Mouse (Mus musculus): ENCODE measurements around the gene C1d.
"Not testable (repeated sequence)": the region's sequence is repeated elsewhere in the genome, so short reads cannot be mapped to it uniquely, and the experiment has no call there.

Gene C1d

GRCm38 (mm10) chr11:17257443-17257842, at the start of gene C1d:
Gene C1d, plus strand, starts transcription at chr11:17257579.
- peak; percentile 99 for DNase-seq (ENCODE audit: low spot score)

DNA sequence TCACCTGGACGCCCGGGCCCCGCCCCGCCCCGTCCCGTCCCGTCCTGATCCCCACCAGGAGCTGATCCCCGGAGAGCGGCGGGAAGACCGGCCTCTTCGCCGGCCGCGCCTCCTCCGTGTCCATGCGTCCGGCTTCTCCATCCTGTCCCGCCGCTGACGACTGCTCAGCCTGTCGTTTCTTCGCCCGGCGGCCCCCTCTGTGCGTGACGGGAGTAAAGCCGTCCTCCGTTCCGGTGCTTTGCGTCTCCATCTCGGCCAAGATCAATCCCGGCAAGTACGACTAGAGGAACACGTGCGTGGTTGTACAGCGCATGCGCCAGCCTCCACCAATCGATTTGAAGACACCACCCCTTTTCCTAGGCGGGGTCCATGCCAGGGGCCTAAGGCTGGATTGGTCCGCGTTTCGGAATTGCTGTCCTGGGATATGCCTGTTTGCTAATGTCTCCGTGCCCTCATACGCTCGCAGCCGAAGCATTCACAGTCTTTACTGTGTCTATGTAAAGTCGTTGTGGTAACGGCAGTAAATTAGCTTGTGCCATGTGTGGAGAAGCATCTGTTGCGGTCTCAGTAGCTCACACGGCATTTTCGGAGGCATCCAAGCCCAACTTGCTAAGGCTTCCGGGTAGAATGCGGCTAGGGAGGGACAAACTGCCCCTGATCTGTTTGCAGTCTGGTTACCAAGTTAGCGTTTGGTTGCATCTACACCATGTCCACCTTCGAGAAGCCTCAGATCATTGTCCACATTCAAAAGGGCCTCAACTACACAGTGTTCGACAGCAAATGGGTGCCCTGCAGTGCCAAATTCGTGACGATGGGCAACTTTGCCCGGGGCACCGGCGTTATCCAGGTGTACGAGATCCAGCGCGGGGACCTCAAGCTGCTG, 45.9 kb upstream of the C1d start, which contains the start of gene Pno1:
Pno1 (minus strand) TSS at position 311 of the 883 bp plus-strand sequence.
- DNase-seq (ENCODE audit: low spot score), result peak; percentile 98

- DNase-seq (ENCODE audit: low spot score), result no peak
Observed at GRCm38 (mm10) chr11:17212141-17212495, 45.3 kb upstream of the C1d start.

GRCm38 (mm10) chr11:17212903-17213509, 44.4 kb upstream of the C1d start:
- no peak for DNase-seq (ENCODE audit: low spot score)

- DNase-seq (ENCODE audit: low spot score), result no peak
Observed at GRCm38 (mm10) chr11:17215475-17215874, 41.9 kb upstream of the C1d start.

DNA sequence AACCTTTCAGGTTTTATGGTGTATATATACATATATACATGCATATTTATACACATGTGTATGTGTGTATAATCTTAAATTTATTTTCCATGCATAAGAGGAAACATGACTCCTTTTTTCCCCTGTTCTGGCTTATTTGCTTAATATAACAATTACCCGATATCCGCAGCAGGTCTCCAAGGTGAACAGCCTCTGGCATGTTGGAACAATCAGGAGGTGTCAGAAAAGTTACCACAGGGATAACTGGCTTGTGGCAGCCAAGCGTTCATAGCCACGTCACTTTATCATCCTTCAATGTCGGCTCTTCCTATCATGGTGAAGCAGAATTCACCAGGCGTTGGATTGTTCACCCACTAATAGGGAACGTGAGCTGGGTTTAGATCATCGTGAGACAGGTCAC, 36.3 kb upstream of the C1d start:
- DNase-seq (ENCODE audit: low spot score), result no peak

- peak; percentile 91 for DNase-seq (ENCODE audit: low spot score)
Observed at GRCm38 (mm10) chr11:17232792-17233191, 24.6 kb upstream of the C1d start.

DNA sequence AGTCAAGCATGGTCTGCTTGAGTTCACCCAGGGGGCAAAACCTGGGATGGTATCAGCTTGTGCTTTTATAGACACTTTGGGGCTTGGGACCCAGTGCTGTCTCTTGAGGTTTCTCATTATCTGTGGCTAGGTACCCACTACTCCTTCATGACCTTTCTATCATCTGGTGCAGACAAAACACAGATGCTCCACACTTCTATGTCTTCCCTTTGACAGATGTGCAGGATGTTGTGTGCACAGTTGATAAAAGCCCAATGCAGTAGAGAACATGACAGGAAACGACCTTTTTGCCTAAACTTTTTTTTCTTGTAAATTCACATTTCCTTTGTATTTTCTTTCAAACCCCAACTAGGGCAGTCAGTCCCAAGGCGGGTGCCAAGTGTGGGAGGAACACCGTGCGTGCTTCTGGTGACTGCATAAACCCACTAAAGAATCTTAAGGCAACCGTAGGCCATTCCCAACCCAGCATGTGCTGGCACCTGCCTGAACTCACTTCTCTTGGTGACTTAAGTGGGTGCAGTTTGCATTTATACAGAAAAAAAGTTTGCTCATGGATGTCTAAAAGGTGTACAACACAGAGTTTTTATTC, 20.8 kb upstream of the C1d start:
- no peak for DNase-seq (ENCODE audit: low spot score)

DNA sequence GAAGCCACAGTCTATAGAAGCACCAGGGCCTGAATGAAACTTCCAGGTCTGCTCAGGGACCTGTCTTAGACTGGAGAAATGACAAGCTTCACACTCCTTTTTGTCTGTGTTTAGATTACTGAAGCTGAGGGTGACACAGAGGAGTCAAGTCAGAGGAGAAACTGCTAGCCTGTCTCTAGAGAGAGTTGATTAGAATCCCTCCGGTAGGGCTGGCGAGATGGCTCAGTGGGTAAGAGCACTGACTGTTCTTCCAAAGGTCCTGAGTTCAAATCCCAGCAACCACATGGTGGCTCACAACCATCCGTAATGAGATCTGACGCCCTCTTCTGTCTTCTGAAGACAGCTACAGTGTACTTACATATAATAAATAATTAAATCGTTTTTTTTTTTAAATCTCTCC, 18.8 kb upstream of the C1d start:
- DNase-seq (ENCODE audit: low spot score), result not testable (repeated sequence)

- DNase-seq (ENCODE audit: low spot score), result no peak
Observed at GRCm38 (mm10) chr11:17248715-17249114, 8.7 kb upstream of the C1d start.

DNA sequence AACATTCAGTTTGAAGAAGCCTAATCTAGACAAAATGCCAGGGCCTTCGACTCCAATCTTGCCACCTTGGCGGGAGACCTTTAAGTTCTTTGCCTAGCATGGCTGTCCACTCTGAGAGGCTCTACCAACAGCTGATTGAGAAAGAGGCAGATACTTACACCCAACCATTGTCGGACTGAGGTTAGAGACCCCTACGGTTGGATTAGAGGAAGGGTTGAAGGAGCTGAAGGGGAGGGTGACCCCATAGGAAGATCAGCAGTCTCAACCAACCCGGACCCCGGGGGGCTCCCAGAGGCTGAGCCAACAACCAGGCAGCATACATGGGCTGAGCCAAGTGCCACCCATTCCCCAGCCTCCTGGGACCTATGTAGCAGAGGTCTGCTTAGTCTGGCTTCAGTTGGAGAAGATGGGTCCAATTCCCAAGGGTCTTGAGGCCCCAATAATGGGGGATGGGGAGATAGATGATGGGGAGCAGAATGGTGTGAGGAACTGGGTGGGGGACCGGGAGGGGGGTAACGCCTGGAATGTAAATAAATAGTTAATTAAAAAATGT, 490 bp upstream of the C1d start:
- peak; percentile 52 for DNase-seq (ENCODE audit: low spot score)

DNA sequence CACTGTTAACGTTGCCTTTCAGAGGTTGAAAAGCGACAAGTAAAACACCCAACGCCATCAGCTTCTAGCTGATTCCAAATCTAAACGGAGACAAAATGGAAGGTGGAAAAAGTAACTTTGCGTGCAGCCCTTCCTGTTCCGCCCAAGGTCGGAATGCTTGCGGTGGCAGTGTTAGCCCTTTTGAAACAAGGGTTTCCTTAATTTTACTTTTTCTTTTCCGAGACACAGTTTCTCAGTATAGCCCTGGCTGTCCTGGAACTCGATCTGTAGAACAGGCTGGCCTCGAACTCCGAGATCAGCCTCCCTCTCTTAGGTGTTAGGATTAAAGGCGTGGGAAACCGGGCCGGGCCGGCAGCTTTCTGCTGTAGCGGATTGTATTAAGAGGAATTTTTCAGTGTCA, 482 bp downstream of the C1d start:
- peak; percentile 54 for DNase-seq (ENCODE audit: low spot score)

GRCm38 (mm10) chr11:17267176-17267575, 9.8 kb downstream of the C1d start:
- DNase-seq (ENCODE audit: low spot score), result no peak

DNA sequence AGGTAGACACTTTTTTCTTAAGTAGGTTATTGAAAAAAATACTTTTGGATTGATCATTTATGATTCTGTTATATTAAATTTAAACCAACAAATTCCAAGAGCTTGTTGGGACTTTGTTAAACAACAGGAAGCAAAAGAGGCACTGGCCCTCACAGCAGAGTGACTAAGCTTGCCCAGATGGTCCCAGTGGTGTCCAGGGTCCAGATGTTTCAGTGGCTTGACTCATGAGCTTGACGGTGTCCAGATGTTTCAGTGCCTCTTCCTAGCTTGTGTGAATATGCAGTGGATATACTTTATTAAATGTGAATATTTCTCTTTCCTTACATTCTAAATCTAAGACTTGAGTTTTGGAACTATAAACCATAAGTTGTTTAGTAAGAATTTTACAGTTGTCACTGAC, 11.4 kb downstream of the C1d start:
- DNase-seq (ENCODE audit: low spot score), result peak; percentile 54

- peak; percentile 78 for DNase-seq (ENCODE audit: low spot score)
Observed at GRCm38 (mm10) chr11:17279959-17280358, 22.6 kb downstream of the C1d start.

GRCm38 (mm10) chr11:17284055-17284454, 26.7 kb downstream of the C1d start:
- no peak for DNase-seq (ENCODE audit: low spot score)

GRCm38 (mm10) chr11:17288884-17289283, 31.5 kb downstream of the C1d start:
- no peak for DNase-seq (ENCODE audit: low spot score)

- no peak for DNase-seq (ENCODE audit: low spot score)
Observed at GRCm38 (mm10) chr11:17306007-17306891, 48.9 kb downstream of the C1d start.

GRCm38 (mm10) chr11:17307457-17307856, 50.1 kb downstream of the C1d start:
- DNase-seq (ENCODE audit: low spot score), result no peak

All from MN1 (cell line).